Mouse (Mus musculus) midbrain, postnatal 0 days (tissue): ENCODE results near the gene Pxdc1. TPM values are rescaled to one million over a fixed set of nuclear protein-coding genes. Genes with fewer than 3 reads are reported as not detected.

Experiments used
- ATAC-seq: fragments of 200-750 bp; cut with Nextera tagmentation; 2 replicates; pipeline ENCODE4 v1.8.0; 2017; ENCODE audit warnings: moderate number of reproducible peaks, mild to moderate bottlenecking, moderate TSS enrichment, moderate library complexity; ENCODE audit not compliant: low FRiP score
- DNase-seq: peaks from one replicate; pipeline ENCODE4 v3.0.0-alpha.2; 2015; ENCODE audit warnings: low spot score
- H3K27ac ChIP-seq: fragments of 300-500 bp; sonication (generic); 2 replicates; pipeline ENCODE4 v1.5.1; 2014; ENCODE audit warnings: low read depth, mild to moderate bottlenecking, low read length, mixed read lengths
- H3K27me3 ChIP-seq: fragments of 300-500 bp; sonication (generic); 2 replicates; pipeline ENCODE4 v1.6.1; 2014; ENCODE audit warnings: low read length, control low read depth, mixed read lengths; ENCODE audit not compliant: insufficient read depth
- H3K36me3 ChIP-seq: fragments of 300-500 bp; sonication (generic); 2 replicates; pipeline ENCODE4 v1.6.1; 2014; ENCODE audit warnings: low read length, control low read depth, mixed read lengths; ENCODE audit not compliant: insufficient read depth
- H3K4me1 ChIP-seq: fragments of 300-500 bp; sonication (generic); 2 replicates; pipeline ENCODE4 v1.6.1; 2014; ENCODE audit warnings: mild to moderate bottlenecking, control low read depth, antibody characterized with exemption, low read length, mixed read lengths; ENCODE audit not compliant: insufficient read depth
- H3K4me2 ChIP-seq: fragments of 300-500 bp; sonication (generic); 2 replicates; pipeline ENCODE4 v1.6.1; 2014; ENCODE audit warnings: low read depth, mild to moderate bottlenecking, low read length, mixed read lengths; ENCODE audit not compliant: poor library complexity, severe bottlenecking
- H3K4me3 ChIP-seq: fragments of 300-500 bp; sonication (generic); 2 replicates; pipeline ENCODE4 v1.5.1; 2014; ENCODE audit warnings: low read depth, mild to moderate bottlenecking, low read length, moderate library complexity
- H3K9ac ChIP-seq: fragments of 300-500 bp; sonication (generic); replicated peaks from 2 replicates; pipeline ENCODE4 v1.6.1; 2014; ENCODE audit warnings: mild to moderate bottlenecking, low read length, moderate library complexity, mixed read lengths; ENCODE audit not compliant: poor library complexity, severe bottlenecking
- H3K9me3 ChIP-seq: fragments of 300-500 bp; sonication (generic); 2 replicates; pipeline ENCODE4 v1.6.1; 2016; ENCODE audit warnings: low read length, control low read depth
- CTCF ChIP-seq: IDR thresholded peaks from 2 replicates; pipeline ENCODE4 v1.5.1; 2016; ENCODE audit warnings: antibody characterized with exemption, mild to moderate bottlenecking
- WGBS: fragments of 180-500 bp; shearing (Covaris S2); extraction: QIAGEN DNeasy Blood & Tissue Kit; methylation state at CpG from one replicate; pipeline ENCODE4 v1.1.7; 2014; 5-methylcytosine and 5-hydroxymethylcytosine counted together
- polyA plus RNA-seq: library from polyadenylated mRNA; unstranded; fragments of >200 nt; fragmentation: Nextera tagmentation; extraction: Ambion mirVana; gene quantifications from 2 replicates; pipeline ENCODE4 v1.2.1, GENCODE M21; 2015
- total RNA-seq: library from RNA; depleted of rRNA; stranded (reverse); fragments of >200 nt; gene quantifications from 2 replicates; pipeline ENCODE4 v1.2.3, GENCODE M21; 2014

Pxdc1 gene
- total and polyA plus RNA-seq, 2 experiments from 2014 or later: 7.8 to 12.7 TPM

GRCm38 (mm10) chr13:34641066-34641465 is 12.2 kb downstream of the Pxdc1 start:
- no peak overlapping the region for H3K4me2 ChIP-seq
- no peaks in the 10 kb centered on the region for H3K9me3 ChIP-seq
- H3K36me3 ChIP-seq: no peaks in the 10 kb centered on the region
- no peak for TF ChIP-seq CTCF
- H3K4me1 ChIP-seq: no peaks in the 10 kb centered on the region
- no peaks in the 10 kb centered on the region for H3K27me3 ChIP-seq
- 78% methylated on average over 2 of the region's 2 CpGs for WGBS
- no peak overlapping the region for H3K27ac ChIP-seq
- DNase-seq (no peak), ATAC-seq (no peak)
- H3K4me3 ChIP-seq: no peak overlapping the region
- H3K9ac ChIP-seq: no peak overlapping the region

GRCm38 (mm10) chr13:34635978-34636377 is 17.3 kb downstream of the Pxdc1 start:
- H3K9ac ChIP-seq: no peak overlapping the region
- H3K27me3 ChIP-seq: no peaks in the 10 kb centered on the region
- H3K4me2 ChIP-seq: no peak overlapping the region
- H3K4me1 ChIP-seq: no peaks in the 10 kb centered on the region
- peak; percentile 95 for TF ChIP-seq CTCF
- DNase-seq (peak; percentile 89), ATAC-seq (peak; percentile 73)
- no peak overlapping the region for H3K27ac ChIP-seq
- 40% methylated on average over 5 of the region's 5 CpGs for WGBS
- no peak overlapping the region for H3K4me3 ChIP-seq
- no peaks in the 10 kb centered on the region for H3K36me3 ChIP-seq
- no peaks in the 10 kb centered on the region for H3K9me3 ChIP-seq

- no peak for ATAC-seq
- H3K27me3 ChIP-seq: no peaks in the 10 kb centered on the region
- H3K9ac ChIP-seq: no peak overlapping the region
- no peaks in the 10 kb centered on the region for H3K36me3 ChIP-seq
- WGBS: 97% methylated on average over 8 of the region's 8 CpGs
- no peaks in the 10 kb centered on the region for H3K4me1 ChIP-seq
- H3K9me3 ChIP-seq: no peaks in the 10 kb centered on the region
- no peak overlapping the region for H3K4me2 ChIP-seq
- no peak overlapping the region for H3K27ac ChIP-seq
- no peak for TF ChIP-seq CTCF
- DNase-seq: no peak
- H3K4me3 ChIP-seq: no peak overlapping the region
Measured at GRCm38 (mm10) chr13:34630319-34630718, 23.0 kb downstream of the Pxdc1 start.

- DNase-seq: no peak
- Histone ChIP-seq H3K9ac (no peak overlapping the region), H3K27ac (no peak overlapping the region), H3K9me3 (no peaks in the 10 kb centered on the region), H3K4me1 (no peaks in the 10 kb centered on the region), H3K4me3 (no peak overlapping the region), H3K36me3 (no peaks in the 10 kb centered on the region), H3K27me3 (no peaks in the 10 kb centered on the region), H3K4me2 (no peak overlapping the region)
- WGBS: 96% methylated on average over 5 of the region's 5 CpGs
- no peak for ATAC-seq
- no peak for TF ChIP-seq CTCF
Measured at GRCm38 (mm10) chr13:34629741-34630140, 23.5 kb downstream of the Pxdc1 start.

- Histone ChIP-seq H3K4me3 (no peak overlapping the region), H3K9me3 (no peaks in the 10 kb centered on the region), H3K4me2 (no peak overlapping the region), H3K36me3 (no peaks in the 10 kb centered on the region), H3K4me1 (no peaks in the 10 kb centered on the region), H3K9ac (no peak overlapping the region), H3K27me3 (no peaks in the 10 kb centered on the region), H3K27ac (no peak overlapping the region)
- DNase-seq (no peak), ATAC-seq (no peak)
- WGBS: 34% methylated on average over 3 of the region's 3 CpGs
- no peak for TF ChIP-seq CTCF
Measured at GRCm38 (mm10) chr13:34627446-34627845, 25.8 kb downstream of the Pxdc1 start.

- no peaks in the 10 kb centered on the region for H3K9me3 ChIP-seq
- no peaks in the 10 kb centered on the region for H3K4me1 ChIP-seq
- no peak for TF ChIP-seq CTCF
- H3K9ac ChIP-seq: no peak overlapping the region
- WGBS: 82% methylated on average over 2 of the region's 2 CpGs
- H3K4me3 ChIP-seq: no peak overlapping the region
- H3K27me3 ChIP-seq: no peaks in the 10 kb centered on the region
- H3K36me3 ChIP-seq: no peaks in the 10 kb centered on the region
- no peak for DNase-seq
- no peak overlapping the region for H3K4me2 ChIP-seq
- no peak for ATAC-seq
- no peak overlapping the region for H3K27ac ChIP-seq
Measured at GRCm38 (mm10) chr13:34624414-34624813, 28.9 kb downstream of the Pxdc1 start.
